Mouse (Mus musculus) E14TG2a.4 (cell line): Measurements from ENCODE around the gene Methig1.
"Not testable (repeated sequence)": the region's sequence is repeated elsewhere in the genome, so short reads cannot be mapped to it uniquely, and the experiment has no call there.

Source experiments
- H3K27me3 ChIP-seq: 2 replicates; pipeline ENCODE4 v1.6.1; 2014; ENCODE audit warnings: low read length, control low read depth; ENCODE audit not compliant: insufficient read depth
- H3K36me3 ChIP-seq: 2 replicates; pipeline ENCODE4 v1.6.1; 2014; ENCODE audit warnings: low read length, control low read depth; ENCODE audit not compliant: insufficient read depth
- H3K4me1 ChIP-seq: replicated peaks from 2 replicates; pipeline ENCODE4 v1.6.1; 2014; ENCODE audit warnings: low read depth, low read length, control low read depth
- H3K4me3 ChIP-seq: replicated peaks from 2 replicates; pipeline ENCODE4 v1.5.1; 2014; ENCODE audit warnings: mild to moderate bottlenecking, low read length
- H3K9me3 ChIP-seq: 2 replicates; pipeline ENCODE4 v1.6.1; 2014; ENCODE audit warnings: low read length, control low read depth
- CTCF ChIP-seq: conservative IDR thresholded peaks from 2 replicates; pipeline ENCODE4 v1.5.1; 2014; ENCODE audit warnings: low read length
- NANOG ChIP-seq: IDR thresholded peaks from 2 replicates; pipeline ENCODE4 v1.6.1; 2014; ENCODE audit warnings: borderline replicate concordance, low read length, mixed read lengths
- POU5F1 ChIP-seq: IDR thresholded peaks from 2 replicates; pipeline ENCODE4 v1.6.1; 2014; ENCODE audit warnings: low read length, borderline replicate concordance

The Methig1 gene

DNA sequence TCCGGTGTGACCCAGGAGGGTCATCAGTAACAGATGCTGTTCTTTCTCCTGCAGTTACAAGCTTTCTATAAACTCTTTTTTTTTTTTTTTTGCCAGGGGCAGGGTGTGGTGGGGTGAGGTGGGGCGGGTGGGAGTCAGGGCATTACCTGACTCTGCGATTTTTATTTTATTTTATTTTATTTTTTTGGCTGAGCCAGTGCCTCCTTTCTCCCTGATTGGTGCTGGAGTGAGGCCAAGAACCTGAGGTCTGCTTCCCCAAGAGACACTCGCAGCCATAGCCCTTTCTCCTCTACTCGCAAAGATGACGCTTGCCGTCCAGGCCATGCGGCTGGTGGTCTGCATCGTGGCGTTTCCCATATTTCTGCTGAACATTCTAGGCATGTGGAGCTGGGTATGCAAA is 18.3 kb upstream of the Methig1 start, which contains the start of gene Mettl7a3:
Mettl7a3 (plus strand) TSS at position 301 of the 400 bp plus-strand sequence.
- TF ChIP-seq CTCF (no peak), NANOG (no peak), POU5F1 (no peak)
- Histone ChIP-seq H3K27me3 (no peaks in the 10 kb centered on the region; the same call in 1 of the 2 replicates), H3K36me3 (no peaks in the 10 kb centered on the region), H3K4me1 (peaks cover 4% of the 10 kb centered on the region), H3K4me3 (no peak within 1 kb of the TSS), H3K9me3 (no peaks in the 10 kb centered on the region)

DNA sequence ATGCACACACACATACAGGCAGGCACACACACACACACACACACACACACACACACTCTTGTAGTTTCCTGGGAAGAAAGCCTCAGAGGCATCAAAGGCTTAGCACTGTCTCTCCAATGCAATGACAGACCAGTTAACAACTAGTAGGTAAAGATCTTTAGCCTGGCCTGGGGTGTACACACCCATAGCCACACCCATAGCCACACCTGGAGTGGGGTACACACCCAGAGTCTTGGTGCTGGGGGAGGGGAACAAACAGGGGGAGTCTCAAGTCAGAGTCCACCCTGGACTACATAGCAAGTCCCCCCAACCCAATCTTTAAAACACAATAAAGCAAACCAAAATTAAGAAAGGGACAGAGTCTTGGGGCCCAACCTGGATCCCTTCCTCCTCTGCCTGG is 15.6 kb upstream of the Methig1 start:
- not testable (repeated sequence) for H3K9me3 ChIP-seq, H3K27me3 ChIP-seq, H3K4me1 ChIP-seq, H3K36me3 ChIP-seq, H3K4me3 ChIP-seq

DNA sequence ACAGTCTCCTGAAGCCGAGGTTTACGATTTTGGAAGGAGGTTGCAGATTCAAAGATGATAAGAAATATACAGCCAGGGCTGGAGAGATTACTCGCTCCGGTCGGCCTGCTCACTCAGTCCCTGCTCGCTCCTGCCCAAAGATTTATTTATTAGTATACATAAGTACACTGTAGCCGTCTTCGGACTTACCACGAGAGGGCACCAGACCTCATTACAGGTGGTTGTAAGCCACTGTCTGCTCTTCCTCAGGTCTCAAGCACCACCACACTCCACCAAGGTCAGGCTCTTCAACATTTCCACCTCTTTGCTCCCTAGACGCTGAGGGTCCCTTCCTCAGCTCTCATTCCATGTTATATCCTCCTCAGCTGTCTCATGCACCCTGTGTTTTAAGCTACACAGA is 15.1 kb upstream of the Methig1 start:
- H3K4me1 ChIP-seq, H3K9me3 ChIP-seq, H3K4me3 ChIP-seq, H3K36me3 ChIP-seq, H3K27me3 ChIP-seq: not testable (repeated sequence)

DNA sequence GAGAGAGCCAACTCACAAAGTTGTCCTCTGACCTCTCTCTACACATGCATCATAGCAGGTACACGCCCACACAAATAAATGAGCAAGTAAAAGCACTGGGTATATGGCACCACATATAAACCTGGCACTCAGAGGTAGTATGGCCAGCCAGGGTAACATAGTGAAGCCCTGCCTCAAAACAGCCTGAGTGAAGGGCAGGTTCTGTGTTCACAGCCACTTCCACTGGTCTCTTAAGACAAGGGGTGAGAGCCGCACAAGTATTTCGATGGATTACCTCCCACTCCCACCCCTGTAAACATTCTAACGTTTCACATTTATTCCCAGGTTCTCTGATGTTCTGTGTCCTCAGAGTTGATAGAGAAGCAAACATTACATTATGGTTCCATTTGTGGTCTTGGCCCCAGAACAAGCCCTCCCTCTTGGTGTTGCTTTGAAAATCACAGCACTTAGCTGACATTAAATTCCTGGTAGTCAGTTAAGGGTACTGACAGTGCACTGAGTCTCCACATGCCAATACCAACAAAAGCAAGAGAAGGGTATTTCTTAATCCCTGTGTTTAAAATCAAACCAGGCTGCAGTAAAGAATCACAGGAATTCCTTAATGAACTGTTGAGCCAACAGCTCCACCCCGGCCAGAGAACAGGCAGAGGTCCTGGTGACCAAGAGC is 11.5 kb upstream of the Methig1 start:
- not testable (repeated sequence) for H3K4me1 ChIP-seq, H3K9me3 ChIP-seq, H3K4me3 ChIP-seq, H3K36me3 ChIP-seq, H3K27me3 ChIP-seq

DNA sequence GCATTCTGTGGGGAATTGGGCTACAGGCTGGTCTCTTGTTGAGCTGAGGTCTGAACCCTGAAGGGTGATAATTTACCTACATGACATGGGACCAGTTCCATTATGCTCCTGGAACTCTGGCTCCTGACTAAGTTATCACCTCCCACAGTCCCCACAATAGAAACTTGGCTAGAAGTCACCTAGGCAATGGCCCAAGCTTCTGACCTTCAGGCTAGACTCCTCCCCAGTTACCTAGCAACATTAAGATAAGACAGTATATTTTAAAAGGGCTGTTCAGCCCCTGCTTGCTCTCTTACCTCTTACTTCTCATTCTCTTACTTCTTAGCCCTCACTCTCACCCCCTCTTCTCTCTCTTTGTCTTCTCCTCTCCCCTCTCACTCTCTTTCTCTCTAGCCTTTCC is 7.5 kb upstream of the Methig1 start:
- H3K4me1 ChIP-seq: peaks cover 23% of the 10 kb centered on the region
- no peaks in the 10 kb centered on the region for H3K27me3 ChIP-seq
- H3K9me3 ChIP-seq: no peaks in the 10 kb centered on the region
- no peak for TF ChIP-seq NANOG
- TF ChIP-seq CTCF: no peak
- TF ChIP-seq POU5F1: no peak
- H3K36me3 ChIP-seq: no peaks in the 10 kb centered on the region
- H3K4me3 ChIP-seq: no peak overlapping the region

DNA sequence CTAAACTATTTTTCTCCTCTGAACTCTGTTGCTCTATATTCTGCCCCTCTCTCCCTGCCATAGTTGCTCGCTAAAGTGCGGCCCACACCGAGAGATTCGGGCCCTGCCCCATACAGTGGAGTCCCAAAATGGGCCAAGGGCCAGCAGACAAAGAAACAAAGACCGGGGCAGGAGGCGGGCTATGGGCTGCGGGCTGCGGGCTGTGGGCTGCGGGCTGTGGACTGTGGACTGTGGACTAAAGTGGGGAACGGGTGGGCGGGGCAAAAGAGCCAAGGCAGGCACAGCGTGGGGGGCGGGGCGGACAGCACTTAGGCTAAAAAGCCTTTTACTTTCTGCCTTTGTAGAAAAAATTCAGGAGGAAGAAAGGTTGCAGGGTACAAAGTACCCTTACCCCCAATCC is 6.2 kb upstream of the Methig1 start:
- no peaks in the 10 kb centered on the region for H3K36me3 ChIP-seq
- H3K4me1 ChIP-seq: peaks cover 23% of the 10 kb centered on the region
- TF ChIP-seq POU5F1 (no peak), CTCF (no peak), NANOG (no peak)
- no peaks in the 10 kb centered on the region; the same call in 1 of the 2 replicates for H3K9me3 ChIP-seq
- H3K4me3 ChIP-seq: peak overlapping the region; percentile 73
- H3K27me3 ChIP-seq: no peaks in the 10 kb centered on the region

DNA sequence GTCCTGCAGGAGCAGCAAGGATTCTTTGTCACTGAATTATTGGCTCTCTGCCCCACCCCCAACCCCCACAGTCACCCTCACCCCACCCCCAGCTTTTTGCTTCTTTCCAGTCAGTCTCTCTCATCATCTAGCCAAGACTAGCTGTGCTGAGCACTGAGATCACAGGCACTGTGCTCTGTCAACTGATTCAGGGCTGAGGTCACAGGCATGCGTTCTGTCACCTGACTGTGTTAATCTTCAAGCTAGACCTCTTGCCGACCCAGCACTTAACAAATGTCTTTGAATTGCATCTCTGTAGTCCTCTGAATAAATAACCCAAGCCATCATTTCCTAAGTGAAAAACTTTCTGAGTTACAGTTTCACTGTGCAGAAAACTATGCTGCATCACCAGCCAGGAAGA is 3.5 kb upstream of the Methig1 start:
- no peak for TF ChIP-seq POU5F1
- TF ChIP-seq CTCF: no peak
- TF ChIP-seq NANOG: no peak
- H3K9me3 ChIP-seq: no peaks in the 10 kb centered on the region; the same call in 1 of the 2 replicates
- no peaks in the 10 kb centered on the region for H3K36me3 ChIP-seq
- H3K27me3 ChIP-seq: peaks cover 3% of the 10 kb centered on the region; the same call in 1 of the 2 replicates
- no peak overlapping the region for H3K4me3 ChIP-seq
- peaks cover 23% of the 10 kb centered on the region for H3K4me1 ChIP-seq

DNA sequence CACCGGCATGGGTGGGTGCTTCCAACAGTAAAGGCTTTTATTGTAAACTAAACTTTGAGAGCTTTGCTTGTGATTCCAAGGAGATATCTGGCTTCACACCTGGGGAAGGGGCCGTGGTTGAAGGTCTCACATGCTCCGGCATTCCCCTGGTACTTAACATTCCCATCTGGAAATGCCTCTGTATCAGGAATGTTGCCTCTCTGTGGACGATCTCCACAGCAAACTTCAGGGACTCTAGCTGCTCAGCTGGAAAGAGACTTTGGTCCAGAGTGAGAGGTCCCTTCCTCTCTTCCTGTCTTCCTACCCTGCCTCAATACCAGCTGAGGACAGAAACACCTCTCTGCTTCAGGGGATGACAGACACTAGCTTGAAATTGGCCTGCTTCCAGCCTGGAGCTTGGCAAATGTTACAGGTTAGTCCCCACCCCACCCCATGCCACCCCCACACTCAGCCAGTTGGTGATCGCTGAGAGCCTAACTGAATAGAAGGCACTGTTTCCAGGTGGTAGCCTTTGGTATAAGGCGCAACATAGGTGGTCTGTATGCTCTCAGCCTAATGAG is 1.4 kb upstream of the Methig1 start:
- Histone ChIP-seq H3K27me3 (peaks cover 3% of the 10 kb centered on the region; the same call in 1 of the 2 replicates), H3K4me3 (no peak overlapping the region), H3K4me1 (peaks cover 16% of the 10 kb centered on the region), H3K9me3 (no peaks in the 10 kb centered on the region; the same call in 1 of the 2 replicates), H3K36me3 (no peaks in the 10 kb centered on the region)
- TF ChIP-seq CTCF: no peak
- TF ChIP-seq NANOG: no peak

DNA sequence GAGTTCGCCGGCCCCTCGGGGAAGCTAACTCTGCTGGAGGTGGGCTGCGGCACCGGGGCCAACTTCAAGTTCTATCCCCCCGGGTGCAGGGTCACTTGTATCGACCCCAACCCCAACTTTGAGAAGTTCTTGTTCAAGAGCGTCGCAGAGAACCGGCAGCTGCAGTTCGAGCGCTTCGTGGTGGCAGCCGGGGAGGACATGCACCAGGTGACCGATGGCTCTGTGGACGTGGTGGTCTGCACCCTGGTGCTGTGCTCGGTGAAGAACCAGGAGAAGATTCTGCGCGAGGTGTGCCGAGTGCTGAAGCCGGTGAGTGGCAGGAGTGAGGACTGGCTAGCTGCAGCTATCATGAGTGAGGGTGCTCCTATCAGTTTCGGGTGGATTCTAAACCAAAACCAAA is 450 bp downstream of the Methig1 start:
- H3K36me3 ChIP-seq, H3K9me3 ChIP-seq, H3K27me3 ChIP-seq: not testable (repeated sequence)
- Histone ChIP-seq H3K4me3 (0 out of 2 replicates have a peak overlapping the region, but pooled peaks have one; percentile 20), H3K4me1 (peaks cover 11% of the 10 kb centered on the region)
